Mouse (Mus musculus) midbrain, embryonic 10.5 days (tissue): ENCODE measurements around the gene Cnot1. TPM values are rescaled to one million over a fixed set of nuclear protein-coding genes. Genes with fewer than 3 reads are reported as not detected.
A peak's percentile ranks its signal among the peaks of the same experiment; 100 is the strongest.

Experiments used
- DNase-seq: peaks from one replicate; pipeline ENCODE4 v3.0.0-alpha.2; 2017; ENCODE audit warnings: low spot score
- H3K27ac ChIP-seq: fragments of 300-500 bp; sonication (generic); replicated peaks from 2 replicates; pipeline ENCODE4 v1.5.1; 2016; ENCODE audit warnings: mild to moderate bottlenecking
- H3K27me3 ChIP-seq: fragments of 300-500 bp; sonication (generic); 2 replicates; pipeline ENCODE4 v1.6.1; 2016; ENCODE audit warnings: low read depth, mild to moderate bottlenecking; ENCODE audit not compliant: poor library complexity, severe bottlenecking
- H3K36me3 ChIP-seq: fragments of 300-500 bp; sonication (generic); 2 replicates; pipeline ENCODE4 v1.6.1; 2016; ENCODE audit warnings: mild to moderate bottlenecking, moderate library complexity
- H3K4me1 ChIP-seq: fragments of 300-500 bp; sonication (generic); 2 replicates; pipeline ENCODE4 v1.6.1; 2016
- H3K4me3 ChIP-seq: fragments of 300-500 bp; sonication (generic); 2 replicates; pipeline ENCODE4 v1.5.1; 2016; ENCODE audit warnings: mild to moderate bottlenecking, moderate library complexity
- H3K9me3 ChIP-seq: fragments of 300-500 bp; sonication (generic); replicated peaks from 2 replicates; pipeline ENCODE4 v1.6.1; 2016; ENCODE audit warnings: mild to moderate bottlenecking
- WGBS: fragments of 180-500 bp; shearing (Covaris S2); methylation state at CpG from one replicate; pipeline ENCODE4 v1.1.7; 2016; 5-methylcytosine and 5-hydroxymethylcytosine counted together
- polyA plus RNA-seq: library from polyadenylated mRNA; unstranded; fragments of >200 nt; fragmentation: Nextera tagmentation; extraction: Ambion mirVana; gene quantifications from 2 replicates; pipeline ENCODE4 v1.2.1, GENCODE M21; 2016

Gene Cnot1
- polyA plus RNA-seq, 1 experiment from 2014 or later, result 93.7 TPM

GRCm38 (mm10) chr8:95781085-95781484 is 26.2 kb downstream of the Cnot1 start:
- no peaks in the 10 kb centered on the region for H3K4me1 ChIP-seq
- peaks cover 5% of the 10 kb centered on the region; the same call in 1 of the 2 replicates for H3K9me3 ChIP-seq
- WGBS, result 100% methylated on average over 3 of the region's 3 CpGs
- no peak overlapping the region for H3K27ac ChIP-seq
- no peak for DNase-seq
- H3K27me3 ChIP-seq, result no peaks in the 10 kb centered on the region
- H3K36me3 ChIP-seq, result peaks cover 98% of the 10 kb centered on the region
- no peak overlapping the region for H3K4me3 ChIP-seq

- H3K27ac ChIP-seq, result no peak overlapping the region
- H3K4me1 ChIP-seq, result no peaks in the 10 kb centered on the region
- peaks cover 100% of the 10 kb centered on the region for H3K36me3 ChIP-seq
- H3K4me3 ChIP-seq, result no peak overlapping the region
- no peaks in the 10 kb centered on the region for H3K9me3 ChIP-seq
- H3K27me3 ChIP-seq, result no peaks in the 10 kb centered on the region
- no peak for DNase-seq
- WGBS, result 91% methylated on average over 1 of the region's 1 CpGs
Observed at GRCm38 (mm10) chr8:95764133-95764532, 43.1 kb downstream of the Cnot1 start.

- Histone ChIP-seq H3K36me3 (peaks cover 100% of the 10 kb centered on the region), H3K27ac (no peak overlapping the region), H3K27me3 (no peaks in the 10 kb centered on the region), H3K4me1 (no peaks in the 10 kb centered on the region), H3K4me3 (no peak overlapping the region), H3K9me3 (no peaks in the 10 kb centered on the region)
- WGBS, result 96% methylated on average over 6 of the region's 6 CpGs
- DNase-seq, result no peak
Observed at GRCm38 (mm10) chr8:95760323-95760722, 46.9 kb downstream of the Cnot1 start.

GRCm38 (mm10) chr8:95751924-95752323 is 55.3 kb downstream of the Cnot1 start:
- Histone ChIP-seq H3K36me3 (peaks cover 100% of the 10 kb centered on the region), H3K4me1 (no peaks in the 10 kb centered on the region)
- WGBS, result 97% methylated on average over 1 of the region's 1 CpGs

GRCm38 (mm10) chr8:95748028-95748427 is 59.2 kb downstream of the Cnot1 start:
- WGBS, result 95% methylated on average over 4 of the region's 4 CpGs
- no peak for DNase-seq
- H3K4me1 ChIP-seq, result no peaks in the 10 kb centered on the region
- H3K27ac ChIP-seq, result no peak overlapping the region
- peaks cover 100% of the 10 kb centered on the region for H3K36me3 ChIP-seq
- H3K27me3 ChIP-seq, result no peaks in the 10 kb centered on the region
- no peaks in the 10 kb centered on the region for H3K9me3 ChIP-seq
- H3K4me3 ChIP-seq, result no peak overlapping the region

More at GRCm38 (mm10) chr8:95751924-95752323, 55.3 kb downstream of the Cnot1 start:
- no peak for DNase-seq
- H3K4me3 ChIP-seq, result no peak overlapping the region
- no peaks in the 10 kb centered on the region for H3K27me3 ChIP-seq
- H3K9me3 ChIP-seq, result no peaks in the 10 kb centered on the region
- no peak overlapping the region for H3K27ac ChIP-seq

- Histone ChIP-seq H3K4me1 (no peaks in the 10 kb centered on the region), H3K27ac (no peak overlapping the region), H3K36me3 (peaks cover 100% of the 10 kb centered on the region), H3K27me3 (no peaks in the 10 kb centered on the region), H3K9me3 (no peaks in the 10 kb centered on the region), H3K4me3 (no peak overlapping the region)
- 96% methylated on average over 7 of the region's 7 CpGs for WGBS
- DNase-seq, result no peak
Observed at GRCm38 (mm10) chr8:95741732-95742131, 65.5 kb downstream of the Cnot1 start.

- no peak for DNase-seq
- 88% methylated on average over 7 of the region's 7 CpGs for WGBS
- peaks cover 100% of the 10 kb centered on the region for H3K36me3 ChIP-seq
- H3K9me3 ChIP-seq, result no peaks in the 10 kb centered on the region
- no peaks in the 10 kb centered on the region for H3K4me1 ChIP-seq
- H3K27ac ChIP-seq, result no peak overlapping the region
- no peaks in the 10 kb centered on the region for H3K27me3 ChIP-seq
- H3K4me3 ChIP-seq, result no peak overlapping the region
Observed at GRCm38 (mm10) chr8:95738596-95738995, 68.7 kb downstream of the Cnot1 start.

GRCm38 (mm10) chr8:95727625-95728024 is 79.6 kb downstream of the Cnot1 start:
- 90% methylated on average over 4 of the region's 4 CpGs for WGBS
- Histone ChIP-seq H3K4me1 (no peaks in the 10 kb centered on the region), H3K4me3 (no peak overlapping the region), H3K9me3 (no peaks in the 10 kb centered on the region), H3K36me3 (peaks cover 98% of the 10 kb centered on the region), H3K27me3 (no peaks in the 10 kb centered on the region), H3K27ac (no peak overlapping the region)
- DNase-seq, result no peak

- H3K27ac ChIP-seq, result peak overlapping the region; percentile 91
- peaks cover 51% of the 10 kb centered on the region for H3K36me3 ChIP-seq
- peak overlapping the region; percentile 92 for H3K4me3 ChIP-seq
- peaks cover 23% of the 10 kb centered on the region for H3K4me1 ChIP-seq
- H3K27me3 ChIP-seq, result no peaks in the 10 kb centered on the region
- no peaks in the 10 kb centered on the region for H3K9me3 ChIP-seq
- DNase-seq, result peak; percentile 24
- 23% methylated on average over 21 of the region's 21 CpGs for WGBS
Observed at GRCm38 (mm10) chr8:95716546-95717335, 90.5 kb downstream of the Cnot1 start.

- peaks cover 42% of the 10 kb centered on the region for H3K36me3 ChIP-seq
- peak within 1 kb of the TSS; percentile 91 for H3K27ac ChIP-seq
- DNase-seq, result peak; percentile 90
- no peaks in the 10 kb centered on the region for H3K9me3 ChIP-seq
- peaks cover 23% of the 10 kb centered on the region for H3K4me1 ChIP-seq
- H3K27me3 ChIP-seq, result no peaks in the 10 kb centered on the region
- H3K4me3 ChIP-seq, result peak within 1 kb of the TSS; percentile 92
- WGBS, result under 1% methylated on average over 79 of the region's 79 CpGs
Observed at GRCm38 (mm10) chr8:95715676-95716531, 91.4 kb downstream of the Cnot1 start, which contains the start of gene Setd6. Gene Setd6, plus strand, starts transcription at chr8:95715881.

GRCm38 (mm10) chr8:95714837-95715413 is 92.3 kb downstream of the Cnot1 start:
- Histone ChIP-seq H3K27ac (peak overlapping the region; percentile 91), H3K9me3 (no peaks in the 10 kb centered on the region), H3K36me3 (peaks cover 33% of the 10 kb centered on the region), H3K4me3 (peak overlapping the region; percentile 92), H3K4me1 (peaks cover 23% of the 10 kb centered on the region), H3K27me3 (no peaks in the 10 kb centered on the region)
- no peak for DNase-seq
- WGBS, result 89% methylated on average over 6 of the region's 6 CpGs

- Histone ChIP-seq H3K9me3 (no peaks in the 10 kb centered on the region), H3K27ac (no peak overlapping the region), H3K27me3 (no peaks in the 10 kb centered on the region), H3K36me3 (peaks cover 27% of the 10 kb centered on the region), H3K4me3 (no peak overlapping the region), H3K4me1 (peaks cover 23% of the 10 kb centered on the region)
- DNase-seq, result no peak
- WGBS, result 94% methylated on average over 4 of the region's 4 CpGs
Observed at GRCm38 (mm10) chr8:95714367-95714766, 92.9 kb downstream of the Cnot1 start.
